Mouse (Mus musculus) myocyte (in vitro differentiated cells): ENCODE results near the gene Ano10.

Experiments
- CEBPB ChIP-seq: IDR thresholded peaks from 2 replicates; pipeline ENCODE4 v1.6.1; 2011; ENCODE audit warnings: mild to moderate bottlenecking, moderate library complexity; ENCODE audit not compliant: poor library complexity, insufficient read depth, severe bottlenecking
- E2F4 ChIP-seq: IDR thresholded peaks from one replicate; pipeline ENCODE4 v1.6.1; 2011; ENCODE audit warnings: mild to moderate bottlenecking, control low read depth, moderate library complexity; ENCODE audit not compliant: insufficient read depth
- MAX ChIP-seq: IDR thresholded peaks from one replicate; pipeline ENCODE4 v1.6.1; 2011; ENCODE audit warnings: low read depth, mild to moderate bottlenecking, control low read depth
- MYOD1 ChIP-seq, 3 experiments: IDR thresholded peaks; one replicate each; pipeline ENCODE4 v1.6.1; 2011; ENCODE audit warnings: control low read depth in 2 of 3, low read depth in 2 of 3, mild to moderate bottlenecking in 2 of 3, moderate library complexity in 1 of 3; ENCODE audit not compliant: insufficient read length in 2 of 3, control insufficient read depth in 1 of 3
- MYOG ChIP-seq, 3 experiments: IDR thresholded peaks; one replicate each; pipeline ENCODE4 v1.6.1; 2011; ENCODE audit warnings: control low read depth in 2 of 3, low read depth in 2 of 3, mild to moderate bottlenecking in 2 of 3; ENCODE audit not compliant: insufficient read length in 2 of 3, control insufficient read depth in 1 of 3, insufficient read depth in 1 of 3
- POLR2A ChIP-seq: IDR thresholded peaks from one replicate; pipeline ENCODE4 v1.6.1; 2011; ENCODE audit warnings: low read depth, mild to moderate bottlenecking, control low read depth, moderate library complexity; ENCODE audit not compliant: insufficient read length
- POLR2AphosphoS2 ChIP-seq: IDR thresholded peaks from one replicate; pipeline ENCODE4 v1.6.1; 2011; ENCODE audit warnings: low read depth, control low read depth; ENCODE audit not compliant: insufficient read length
- REST ChIP-seq: IDR thresholded peaks from one replicate; pipeline ENCODE4 v1.6.1; 2011; ENCODE audit warnings: mild to moderate bottlenecking, control low read depth, moderate library complexity; ENCODE audit not compliant: insufficient read depth, insufficient read length
- SRF ChIP-seq: IDR thresholded peaks from one replicate; pipeline ENCODE4 v1.6.1; 2011; ENCODE audit warnings: low read depth; ENCODE audit not compliant: control insufficient read depth, insufficient read length
- TCF12 ChIP-seq: IDR thresholded peaks from one replicate; pipeline ENCODE4 v1.6.1; 2011; ENCODE audit warnings: mild to moderate bottlenecking, control low read depth; ENCODE audit not compliant: poor library complexity, insufficient read depth, severe bottlenecking
- TCF3 ChIP-seq: IDR thresholded peaks from one replicate; pipeline ENCODE4 v1.6.1; 2011; ENCODE audit warnings: low read depth, control low read depth; ENCODE audit not compliant: insufficient read length
- USF1 ChIP-seq: IDR thresholded peaks from one replicate; pipeline ENCODE4 v1.6.1; 2011; ENCODE audit warnings: low read depth, mild to moderate bottlenecking, control low read depth, moderate library complexity

DNA sequence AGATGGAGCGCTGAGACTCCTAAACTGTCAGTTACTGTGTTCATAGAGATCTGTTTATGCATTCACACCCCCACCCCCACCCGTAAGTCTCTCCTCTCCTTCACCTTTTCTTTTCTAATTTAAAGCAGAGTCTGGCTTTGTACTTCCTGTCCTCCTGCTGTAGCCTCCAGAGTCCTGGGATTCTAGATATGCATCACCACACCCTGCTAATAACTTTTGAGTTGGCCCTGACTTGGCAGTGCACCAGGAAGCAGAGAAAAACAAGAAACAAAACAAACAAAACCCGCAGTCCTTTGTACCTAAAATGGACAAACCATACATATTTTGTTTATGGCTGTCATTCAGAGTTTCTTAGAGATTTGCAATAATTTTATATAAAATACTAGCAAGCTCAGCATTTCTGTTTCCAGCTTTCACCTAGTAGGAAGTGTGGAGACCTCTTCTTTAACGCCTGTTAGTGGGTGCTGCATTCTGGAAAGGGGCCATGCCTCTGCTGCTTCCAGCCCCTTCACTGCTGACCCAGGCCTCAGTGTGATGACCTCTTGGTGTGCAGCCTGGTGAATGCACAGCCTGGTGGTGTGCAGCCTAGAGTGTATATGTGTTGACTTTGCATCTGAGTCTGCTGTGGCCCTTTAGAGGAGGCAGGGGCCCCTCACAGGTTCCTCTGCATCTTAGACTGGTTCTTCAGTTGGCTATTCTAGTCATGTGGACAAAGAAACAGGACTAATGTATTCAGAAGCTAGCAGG is 147.9 kb downstream of the Ano10 start:
- TF ChIP-seq POLR2A (no peak), SRF (no peak), TCF3 (no peak), CEBPB (no peak), E2F4 (no peak), REST (no peak), TCF12 (no peak), POLR2AphosphoS2 (no peak), MYOD1 (IDR thresholded peaks at IDR 0.05; ENCODE audit: control insufficient read depth in 1 of 3, insufficient read length in 2 of 3, low read depth in 2 of 3) (no peak), MYOG (IDR thresholded peaks at IDR 0.05; ENCODE audit: control insufficient read depth in 1 of 3, insufficient read depth in 1 of 3, insufficient read length in 2 of 3, low read depth in 2 of 3) (no peak), MAX (no peak), USF1 (no peak)
